Mouse (Mus musculus) frontal cortex, adult 2 months (tissue): Measurements from ENCODE around the gene Zfp931. TPM values are rescaled to one million over a fixed set of nuclear protein-coding genes. Genes with fewer than 3 reads are reported as not detected.
"Not testable (repeated sequence)": the region's sequence is repeated elsewhere in the genome, so short reads cannot be mapped to it uniquely, and the experiment has no call there.

Experiments used
- DNase-seq, 2 experiments: peaks; one replicate each; pipeline ENCODE4 v3.0.0; 2022; ENCODE audit warnings: low spot score in 1 of 2; ENCODE audit errors: extremely low spot score in 1 of 2
- polyA plus RNA-seq: library from polyadenylated mRNA; depleted of rRNA; stranded (reverse); fragments of >200 nt; gene quantifications from 2 replicates; pipeline ENCODE4 v1.2.3, GENCODE M21; 2012; rRNA removed

The Zfp931 gene
- 15.7 and 15.8 TPM in 2 replicates for polyA plus RNA-seq

- DNase-seq = peak in 1 of 2 experiments; percentile 33
These were observed at the start of gene Zfp931 for GRCm38 (mm10) chr2:178078166-178078717. Gene Zfp931, minus strand, starts transcription at chr2:178078476.

DNA sequence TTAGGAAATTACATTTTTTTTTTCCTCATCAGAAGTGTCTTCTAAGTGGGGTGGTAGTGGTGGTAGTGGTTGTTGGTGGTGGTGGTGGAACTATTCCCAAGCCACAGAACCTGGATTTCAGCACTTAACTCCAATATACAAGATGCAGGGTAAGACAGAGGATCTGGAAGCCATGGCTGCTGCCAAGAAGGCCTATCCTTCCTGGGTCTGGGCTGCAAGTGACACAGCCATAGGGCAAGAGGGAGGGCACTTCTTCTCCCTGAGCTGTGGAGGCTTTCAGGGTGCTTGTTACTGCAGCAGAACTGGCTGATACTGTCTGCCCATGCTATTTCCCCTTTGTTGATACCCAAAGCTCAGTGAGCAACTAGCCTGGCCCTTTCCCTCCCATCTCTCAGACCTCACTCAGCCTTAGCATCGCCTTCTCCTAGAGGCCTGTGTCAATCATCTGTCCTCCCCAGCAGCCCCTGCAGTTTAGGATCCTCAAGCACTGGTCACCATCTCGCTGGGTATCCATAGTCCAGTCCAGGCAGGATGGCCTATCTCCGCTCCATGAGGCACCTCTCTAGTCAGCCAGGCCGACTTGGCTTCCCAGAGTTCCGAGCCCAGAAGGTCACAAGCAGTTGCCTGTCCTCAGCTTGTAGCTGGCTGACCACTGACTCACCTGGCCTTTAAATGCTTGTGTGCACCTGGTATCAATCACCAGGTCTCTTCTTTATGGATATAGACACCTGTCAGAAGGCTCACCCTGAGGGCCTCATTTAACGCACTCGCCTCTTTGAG is 48.0 kb upstream of the Zfp931 start:
- no peak for DNase-seq

DNA sequence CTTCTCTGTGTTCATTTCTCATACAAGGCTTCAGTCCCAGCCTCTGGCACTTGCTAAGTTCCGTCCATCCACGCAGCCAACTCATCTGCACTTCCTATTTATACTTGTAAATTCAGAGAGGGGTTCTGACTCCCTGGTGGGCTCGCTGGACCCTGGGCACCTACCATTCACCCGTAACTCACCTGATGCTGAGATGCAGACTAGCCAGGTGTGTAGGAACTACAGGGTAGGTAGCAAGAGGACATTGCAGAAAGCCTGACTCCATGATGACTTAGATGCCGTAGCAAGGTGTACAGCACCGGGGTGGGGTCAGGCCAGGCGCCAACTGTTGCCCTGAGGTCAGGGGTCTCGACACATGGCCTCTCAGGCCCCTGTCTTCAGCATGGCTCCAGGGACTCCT is 47.2 kb upstream of the Zfp931 start:
- no peak for DNase-seq

GRCm38 (mm10) chr2:178123466-178123865 is 45.2 kb upstream of the Zfp931 start:
- no peak for DNase-seq

DNA sequence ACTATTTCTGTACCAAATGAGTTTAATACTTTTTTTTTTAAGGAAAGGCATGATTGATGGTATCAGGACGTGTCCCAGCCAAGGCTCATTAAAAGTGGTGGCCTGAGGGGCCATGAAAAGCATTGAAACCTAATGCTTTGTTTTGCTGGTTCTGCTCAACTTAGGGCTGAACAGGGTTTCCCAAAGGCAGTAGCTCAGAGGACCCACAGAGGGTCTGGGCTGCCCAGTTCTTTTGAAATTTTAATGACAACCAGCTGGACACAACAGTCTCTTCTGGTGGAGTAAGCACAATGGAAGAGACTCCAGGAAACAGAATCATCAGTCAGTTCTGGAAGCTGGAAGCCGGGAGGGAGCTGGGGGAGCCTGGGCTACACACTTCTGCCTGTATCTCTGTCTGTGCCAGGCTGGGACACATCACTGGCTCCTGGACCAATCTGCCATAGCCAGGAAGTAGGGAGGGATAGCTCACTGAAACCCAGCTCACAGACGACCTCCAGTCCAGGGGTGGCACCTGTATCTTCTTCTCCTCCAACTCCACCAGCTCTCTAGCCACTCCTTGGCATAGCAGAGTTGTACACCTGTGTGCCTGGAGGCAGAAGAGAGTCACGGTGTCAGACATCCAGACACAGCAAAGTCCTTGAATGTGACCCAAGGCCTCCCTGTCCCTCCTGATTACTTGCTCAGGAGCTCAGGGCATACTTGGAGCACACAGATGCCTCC is 43.8 kb upstream of the Zfp931 start:
- DNase-seq = no peak

- no peak for DNase-seq
These were observed 43.1 kb upstream of the Zfp931 start for GRCm38 (mm10) chr2:178121375-178121688.

DNA sequence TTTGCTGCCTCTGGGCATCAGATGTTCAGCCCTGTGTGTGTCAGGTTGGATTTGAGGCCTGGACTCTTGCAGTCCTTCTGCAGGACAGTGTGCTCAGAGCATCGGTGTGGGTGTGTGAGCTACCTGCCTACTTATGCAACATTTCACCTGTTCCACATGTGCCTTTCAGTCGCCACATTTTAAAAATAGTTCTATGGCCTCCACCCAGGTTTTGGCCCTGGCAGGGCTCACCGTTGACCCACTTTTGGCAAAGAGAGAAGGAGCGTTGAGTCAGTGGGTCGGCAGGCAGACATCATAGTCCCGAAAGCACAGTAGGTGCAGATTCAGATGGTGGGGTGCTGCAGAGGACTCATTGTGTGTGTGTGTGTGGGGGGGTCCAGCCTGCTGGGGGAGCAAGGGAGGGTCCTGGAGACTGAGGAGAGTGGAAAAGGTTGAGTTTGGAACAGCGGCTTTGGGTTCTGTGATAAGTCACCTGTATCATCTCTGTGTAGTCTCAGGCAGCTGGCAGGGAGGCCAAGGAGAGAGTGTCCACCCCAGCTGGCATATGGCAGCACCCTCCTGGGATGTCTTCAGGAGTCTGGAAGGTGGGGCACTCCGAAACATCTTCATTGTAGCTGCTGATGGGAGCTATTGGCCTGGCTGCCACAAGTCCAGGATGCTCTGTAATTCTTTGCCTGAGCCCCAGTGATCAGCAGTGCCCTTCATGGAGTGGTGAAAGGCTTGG is 42.5 kb upstream of the Zfp931 start:
- no peak for DNase-seq

DNA sequence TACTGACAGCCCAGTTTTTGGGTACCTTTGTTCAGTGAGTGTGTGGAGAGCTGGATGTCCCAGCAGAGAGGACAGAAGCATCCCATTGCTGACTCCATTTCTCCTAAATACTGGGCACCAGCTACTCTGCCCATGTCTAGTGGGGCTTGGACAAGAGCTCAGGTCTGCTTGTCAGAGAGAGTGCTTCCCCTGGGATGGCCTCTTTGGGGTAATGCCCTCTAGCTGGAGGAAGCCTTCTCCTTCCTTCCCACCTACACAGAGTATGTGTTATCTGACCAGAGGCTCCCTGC is 42.0 kb upstream of the Zfp931 start:
- DNase-seq = no peak

DNA sequence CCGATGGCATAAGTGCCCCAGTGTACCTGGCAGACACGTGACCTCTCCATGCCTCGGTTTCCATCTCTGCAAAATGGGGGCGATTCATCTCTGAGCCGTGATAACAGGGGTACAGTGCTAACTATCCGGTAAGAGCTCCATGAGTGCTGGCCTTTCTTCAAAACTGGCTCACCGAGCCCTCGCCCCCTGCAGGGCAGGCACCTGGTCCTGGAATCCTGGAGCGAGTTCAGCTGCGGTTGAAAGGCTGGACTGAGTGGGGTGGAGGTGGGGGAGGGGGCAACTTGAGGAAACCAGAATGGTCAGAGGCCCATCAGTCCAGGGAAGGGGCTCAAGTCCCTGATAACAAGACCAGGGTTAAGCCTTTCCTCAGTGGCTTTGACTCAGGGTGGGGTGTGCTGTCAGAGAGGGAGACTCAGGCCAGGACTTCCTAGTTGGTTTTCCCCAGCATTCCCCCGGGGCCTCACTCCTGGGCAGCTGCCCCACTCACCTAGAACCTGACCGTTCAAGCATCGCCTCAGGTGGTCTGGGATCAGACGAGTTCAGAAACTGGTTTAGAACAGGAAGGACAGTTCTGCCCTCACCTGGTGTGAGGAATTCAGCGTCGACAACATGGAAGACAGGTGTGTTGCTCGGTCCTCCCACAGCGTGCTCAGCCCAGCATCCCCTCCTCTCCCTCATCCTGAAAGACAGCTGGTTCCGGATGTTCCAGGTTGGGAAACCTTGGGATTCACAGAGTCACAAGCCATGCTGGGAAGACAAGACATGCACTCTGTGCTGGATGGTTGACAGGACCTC is 41.5 kb upstream of the Zfp931 start:
- DNase-seq = no peak

GRCm38 (mm10) chr2:178118801-178119560 is 40.7 kb upstream of the Zfp931 start, which contains the start of gene Phactr3:
Gene Phactr3, plus strand, starts transcription at chr2:178118975.
- DNase-seq = no peak

- peak in 1 of 2 experiments; percentile 71 for DNase-seq
These were observed 39.7 kb upstream of the Zfp931 start for GRCm38 (mm10) chr2:178117946-178118345.

- DNase-seq = peak; percentile 48 to 85
These were observed 23.7 kb upstream of the Zfp931 start for GRCm38 (mm10) chr2:178101957-178102356.

GRCm38 (mm10) chr2:178098021-178098420 is 19.7 kb upstream of the Zfp931 start:
- peak; percentile 49 to 83 for DNase-seq

GRCm38 (mm10) chr2:178089586-178089985 is 11.3 kb upstream of the Zfp931 start:
- no peak for DNase-seq

DNA sequence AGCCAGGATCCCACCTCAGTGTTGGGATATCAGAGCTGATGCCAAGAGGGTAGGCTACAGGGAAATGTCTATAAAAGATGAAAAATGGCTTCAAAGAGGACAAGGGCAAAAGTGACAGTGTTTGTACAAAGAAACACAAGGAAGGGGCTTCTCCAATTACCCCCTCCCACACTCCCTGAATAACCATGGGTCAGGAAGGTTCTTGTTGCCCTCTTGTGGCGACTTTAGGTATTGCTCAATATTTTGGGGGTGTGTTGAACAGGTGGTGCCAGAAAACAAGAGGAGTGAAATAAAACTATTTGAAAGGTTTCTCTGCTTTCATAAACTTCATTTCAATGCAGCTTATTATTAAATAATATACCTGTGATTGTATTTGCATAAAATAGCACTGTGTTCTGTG is 20.1 kb downstream of the Zfp931 start:
- peak in 1 of 2 experiments; percentile 74 for DNase-seq

GRCm38 (mm10) chr2:178027601-178028000 is 50.7 kb downstream of the Zfp931 start:
- not testable (repeated sequence) for DNase-seq

DNA sequence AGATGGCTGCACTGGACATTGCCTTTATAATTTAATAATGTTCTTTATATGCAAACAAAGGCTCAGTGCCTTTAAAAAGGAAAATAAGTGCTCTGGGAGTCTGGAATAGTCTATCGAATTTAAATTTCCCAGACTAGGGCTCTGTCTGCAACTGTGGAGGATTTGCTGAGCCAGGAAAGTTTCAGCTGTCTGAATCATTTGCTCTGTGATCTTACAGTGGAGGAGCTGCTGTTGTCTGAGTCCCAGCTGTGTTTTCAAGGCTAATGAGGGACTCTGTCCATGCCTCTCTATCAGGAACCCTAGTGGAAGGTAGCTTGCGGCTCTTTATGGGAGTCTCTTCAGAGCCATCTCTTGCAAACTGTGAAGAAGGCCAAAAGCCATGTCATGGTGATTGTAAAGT is 54.4 kb downstream of the Zfp931 start:
- DNase-seq = peak in 1 of 2 experiments; percentile 20

- peak; percentile 44 to 45 for DNase-seq
These were observed 55.2 kb downstream of the Zfp931 start, which contains the start of gene Zfp971 for GRCm38 (mm10) chr2:178023011-178023611. Gene Zfp971, plus strand, starts transcription at chr2:178023284.

DNA sequence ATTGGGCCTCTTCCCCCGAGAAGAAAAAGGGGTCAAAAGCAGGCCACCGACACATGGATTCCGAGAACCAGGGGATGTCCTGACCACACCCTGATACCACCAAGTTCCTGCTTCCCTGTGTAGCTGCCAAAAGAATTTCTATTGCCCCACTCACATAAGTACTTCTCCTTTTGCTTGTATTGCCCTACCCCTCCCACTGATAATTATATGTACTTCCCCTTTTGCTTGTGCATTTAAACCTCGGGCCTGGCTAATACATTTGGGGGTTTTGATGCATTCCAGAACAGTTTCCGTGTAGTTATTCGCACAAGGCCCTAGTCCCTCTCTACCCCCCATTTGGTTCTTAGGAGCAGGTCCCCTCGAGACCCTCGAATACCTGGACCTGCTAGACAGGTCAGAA is 57.5 kb downstream of the Zfp931 start:
- DNase-seq = not testable (repeated sequence)
